Mouse (Mus musculus) lung, adult 2 months (tissue): ENCODE results near the gene Hal.

Experiments used
- CTCF ChIP-seq: fragments of 200-500 bp; IDR thresholded peaks from 2 replicates; pipeline ENCODE4 v1.5.1; 2011; ENCODE audit warnings: mild to moderate bottlenecking, low read length, control low read depth; ENCODE audit not compliant: insufficient read depth
- POLR2A ChIP-seq: fragments of 200-500 bp; IDR thresholded peaks from 2 replicates; pipeline ENCODE4 v1.6.1; 2011; ENCODE audit warnings: low read depth, mild to moderate bottlenecking, control low read depth, low read length, borderline replicate concordance; ENCODE audit errors: extremely low read depth

GRCm38 (mm10) chr10:93447398-93447797 lies 41.2 kb upstream of the Hal start:
- TF ChIP-seq CTCF (no peak), POLR2A (no peak)
